Mouse (Mus musculus): ENCODE data around the gene H2al1d.
A peak's percentile ranks its signal among the peaks of the same experiment; 100 is the strongest.
"Not testable (repeated sequence)": the region's sequence is repeated elsewhere in the genome, so short reads cannot be mapped to it uniquely, and the experiment has no call there.

Gene H2al1d

GRCm38 (mm10) chrX:11308524-11308923, at the start of gene H2al1d:
Gene H2al1d, plus strand, starts transcription at chrX:11308824.
- DNase-seq (ENCODE audit: low spot score in 2 of 2): not testable (repeated sequence)

GRCm38 (mm10) chrX:11264918-11265317, 43.7 kb upstream of the H2al1d start:
- no peak for DNase-seq (ENCODE audit: low spot score in 2 of 2)

GRCm38 (mm10) chrX:11267791-11268190, 40.8 kb upstream of the H2al1d start:
- DNase-seq (ENCODE audit: low spot score in 2 of 2): no peak

- peak in 1 of 2 experiments; percentile 11 for DNase-seq (ENCODE audit: low spot score in 2 of 2)
Observed at GRCm38 (mm10) chrX:11269074-11269473, 39.5 kb upstream of the H2al1d start.

- DNase-seq (ENCODE audit: low spot score in 2 of 2): no peak
Observed at GRCm38 (mm10) chrX:11273190-11273589, 35.4 kb upstream of the H2al1d start.

- no peak for DNase-seq (ENCODE audit: low spot score in 2 of 2)
Observed at GRCm38 (mm10) chrX:11277083-11277482, 31.5 kb upstream of the H2al1d start.

- DNase-seq (ENCODE audit: low spot score in 2 of 2): no peak
Observed at GRCm38 (mm10) chrX:11280741-11281140, 27.9 kb upstream of the H2al1d start.

GRCm38 (mm10) chrX:11288306-11288882, 20.2 kb upstream of the H2al1d start:
- no peak for DNase-seq (ENCODE audit: low spot score in 2 of 2)

- no peak for DNase-seq (ENCODE audit: low spot score in 2 of 2)
Observed at GRCm38 (mm10) chrX:11289244-11289643, 19.4 kb upstream of the H2al1d start.

- not testable (repeated sequence) for DNase-seq (ENCODE audit: low spot score in 2 of 2)
Observed at GRCm38 (mm10) chrX:11298957-11299356, 9.7 kb upstream of the H2al1d start, which contains the start of gene H2al1a. Gene H2al1a, plus strand, starts transcription at chrX:11299257.

GRCm38 (mm10) chrX:11302132-11302531, 6.5 kb upstream of the H2al1d start, which contains the start of gene H2al1b:
Gene H2al1b, plus strand, starts transcription at chrX:11302432.
- DNase-seq (ENCODE audit: low spot score in 2 of 2): not testable (repeated sequence)

GRCm38 (mm10) chrX:11305355-11305754, 3.3 kb upstream of the H2al1d start, which contains the start of gene H2al1c:
Gene H2al1c, plus strand, starts transcription at chrX:11305655.
- not testable (repeated sequence) for DNase-seq (ENCODE audit: low spot score in 2 of 2)

- DNase-seq (ENCODE audit: low spot score in 2 of 2): not testable (repeated sequence)
Observed at GRCm38 (mm10) chrX:11311634-11312033, 3.0 kb downstream of the H2al1d start, which contains the start of gene H2al1e. Gene H2al1e, plus strand, starts transcription at chrX:11311934.

GRCm38 (mm10) chrX:11314858-11315257, 6.2 kb downstream of the H2al1d start, which contains the start of gene H2al1f:
Gene H2al1f, plus strand, starts transcription at chrX:11315158.
- not testable (repeated sequence) for DNase-seq (ENCODE audit: low spot score in 2 of 2)

GRCm38 (mm10) chrX:11317956-11318355, 9.3 kb downstream of the H2al1d start, which contains the start of gene H2al1g:
Gene H2al1g, plus strand, starts transcription at chrX:11318256.
- not testable (repeated sequence) for DNase-seq (ENCODE audit: low spot score in 2 of 2)

- DNase-seq (ENCODE audit: low spot score in 2 of 2): not testable (repeated sequence)
Observed at GRCm38 (mm10) chrX:11321192-11321591, 12.6 kb downstream of the H2al1d start, which contains the start of gene H2al1h. Gene H2al1h, plus strand, starts transcription at chrX:11321492.

GRCm38 (mm10) chrX:11324359-11324758, 15.7 kb downstream of the H2al1d start, which contains the start of gene H2al1i:
Gene H2al1i, plus strand, starts transcription at chrX:11324659.
- DNase-seq (ENCODE audit: low spot score in 2 of 2): not testable (repeated sequence)

GRCm38 (mm10) chrX:11327522-11327921, 18.9 kb downstream of the H2al1d start, which contains the start of gene H2al1j:
Gene H2al1j, plus strand, starts transcription at chrX:11327822.
- not testable (repeated sequence) for DNase-seq (ENCODE audit: low spot score in 2 of 2)

GRCm38 (mm10) chrX:11345762-11346161, 37.1 kb downstream of the H2al1d start:
- DNase-seq (ENCODE audit: low spot score in 2 of 2): no peak

- DNase-seq (ENCODE audit: low spot score in 2 of 2): no peak
Observed at GRCm38 (mm10) chrX:11346756-11347155, 38.1 kb downstream of the H2al1d start.

Measured in frontal cortex, postnatal 25 days (tissue).